Mouse (Mus musculus): ENCODE results near the gene Tyw3. TPM values are rescaled to one million over a fixed set of nuclear protein-coding genes. Genes with fewer than 3 reads are reported as not detected.

Gene Tyw3
- polyA plus RNA-seq, 1 experiment from 2014 or later, result 14.5 TPM

- WGBS, result 2% methylated on average over 20 of the region's 20 CpGs
- Histone ChIP-seq H3K27me3 (replicated peaks; ENCODE audit: control insufficient read depth, insufficient read depth, low read length) (no peaks in the 10 kb centered on the region), H3K4me3 (replicated peaks; ENCODE audit: low read length) (0 out of 2 replicates have a peak overlapping the region, but pooled peaks have one; percentile 1), H3K9me3 (ENCODE audit: control insufficient read depth, low read length) (no peaks in the 10 kb centered on the region), H3K9ac (replicated peaks; ENCODE audit: low read depth, low read length) (no peak overlapping the region), H3K4me1 (replicated peaks; ENCODE audit: control insufficient read depth, insufficient read depth, low read length) (peaks cover 18% of the 10 kb centered on the region), H3K36me3 (ENCODE audit: control insufficient read depth, insufficient read depth) (no peaks in the 10 kb centered on the region), H3K27ac (ENCODE audit: low read length) (no peak overlapping the region), H3K4me2 (ENCODE audit: low read length) (peak overlapping the region; percentile 22)
- ATAC-seq, result peak; percentile 74
Measured at GRCm38 (mm10) chr3:154547549-154548426, 49.1 kb downstream of the Tyw3 start.

DNA sequence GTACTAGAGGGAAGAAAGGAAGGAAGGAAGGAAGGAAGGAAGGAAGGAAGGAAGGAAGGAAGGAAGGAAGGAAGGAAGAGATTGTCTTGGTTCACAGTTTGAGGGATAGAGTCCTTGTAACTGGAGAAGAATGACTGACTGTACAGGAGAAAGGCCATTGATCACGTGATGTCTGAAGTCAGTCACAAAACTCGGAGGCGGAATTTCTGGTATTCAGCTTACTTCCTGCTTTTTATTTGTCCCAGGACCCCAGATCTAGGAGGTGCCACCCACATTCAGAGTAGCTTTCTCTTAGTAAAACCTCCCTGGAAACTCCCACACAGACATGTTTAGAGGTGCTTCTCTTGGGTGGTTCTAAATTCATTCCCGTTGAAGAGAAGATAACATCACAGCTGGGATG, 50.7 kb downstream of the Tyw3 start:
- ATAC-seq, result no peak
- Histone ChIP-seq H3K4me3 (replicated peaks; ENCODE audit: low read length) (no peak overlapping the region), H3K4me2 (ENCODE audit: low read length) (no peak overlapping the region), H3K9ac (replicated peaks; ENCODE audit: low read depth, low read length) (no peak overlapping the region), H3K27ac (ENCODE audit: low read length) (no peak overlapping the region), H3K36me3 (ENCODE audit: control insufficient read depth, insufficient read depth) (no peaks in the 10 kb centered on the region), H3K9me3 (ENCODE audit: control insufficient read depth, low read length) (no peaks in the 10 kb centered on the region), H3K4me1 (replicated peaks; ENCODE audit: control insufficient read depth, insufficient read depth, low read length) (peaks cover 18% of the 10 kb centered on the region), H3K27me3 (replicated peaks; ENCODE audit: control insufficient read depth, insufficient read depth, low read length) (no peaks in the 10 kb centered on the region)
- WGBS, result 76% methylated on average over 4 of the region's 4 CpGs

DNA sequence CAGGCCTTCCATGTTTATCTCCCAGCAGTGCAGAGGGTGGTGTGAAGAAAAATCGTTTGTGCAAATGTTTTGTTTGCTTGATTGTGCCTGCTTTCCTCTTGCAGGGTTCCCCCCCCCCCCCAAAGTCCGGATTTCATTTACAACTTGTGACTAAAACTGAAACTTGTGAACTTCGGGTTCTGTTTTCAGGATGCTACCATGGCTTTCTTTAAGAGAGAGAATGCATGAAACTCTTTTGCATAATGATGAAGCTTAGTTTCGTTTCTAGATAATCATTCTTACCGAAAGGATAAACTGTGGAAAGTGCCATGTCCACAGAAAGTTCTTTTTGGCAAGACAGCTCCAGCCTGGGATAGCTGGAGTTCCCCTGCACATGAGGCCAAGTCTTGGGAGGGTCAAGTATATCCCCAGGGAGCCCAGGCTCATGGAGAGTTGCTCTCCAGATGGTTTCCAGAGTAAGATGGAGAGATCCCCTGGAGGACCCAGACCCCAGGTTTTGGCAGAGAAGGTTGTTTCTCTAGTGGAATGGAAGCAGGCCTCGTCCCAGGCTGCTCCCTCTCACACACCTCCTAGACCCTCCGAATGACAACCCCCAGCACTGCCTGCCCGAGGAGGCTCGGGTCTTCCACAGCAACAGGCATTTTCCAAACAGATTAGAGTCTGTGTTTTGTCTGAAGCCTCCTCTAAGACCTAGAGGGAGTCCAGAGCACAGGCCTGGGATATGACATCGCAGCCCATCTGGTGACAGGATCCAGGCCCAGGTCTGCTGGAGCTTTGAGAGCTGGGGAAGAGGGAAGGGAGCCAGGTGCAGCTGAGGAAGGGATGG, 56.6 kb downstream of the Tyw3 start:
- H3K4me1 ChIP-seq (replicated peaks; ENCODE audit: control insufficient read depth, insufficient read depth, low read length), result no peaks in the 10 kb centered on the region
- H3K9ac ChIP-seq (replicated peaks; ENCODE audit: low read depth, low read length), result no peak overlapping the region
- no peaks in the 10 kb centered on the region for H3K36me3 ChIP-seq (ENCODE audit: control insufficient read depth, insufficient read depth)
- WGBS, result 69% methylated on average over 10 of the region's 10 CpGs
- H3K4me3 ChIP-seq (replicated peaks; ENCODE audit: low read length), result no peak overlapping the region
- H3K4me2 ChIP-seq (ENCODE audit: low read length), result no peak overlapping the region
- H3K27ac ChIP-seq (ENCODE audit: low read length), result no peak overlapping the region
- ATAC-seq, result no peak
- H3K27me3 ChIP-seq (replicated peaks; ENCODE audit: control insufficient read depth, insufficient read depth, low read length), result no peaks in the 10 kb centered on the region
- no peaks in the 10 kb centered on the region for H3K9me3 ChIP-seq (ENCODE audit: control insufficient read depth, low read length)

DNA sequence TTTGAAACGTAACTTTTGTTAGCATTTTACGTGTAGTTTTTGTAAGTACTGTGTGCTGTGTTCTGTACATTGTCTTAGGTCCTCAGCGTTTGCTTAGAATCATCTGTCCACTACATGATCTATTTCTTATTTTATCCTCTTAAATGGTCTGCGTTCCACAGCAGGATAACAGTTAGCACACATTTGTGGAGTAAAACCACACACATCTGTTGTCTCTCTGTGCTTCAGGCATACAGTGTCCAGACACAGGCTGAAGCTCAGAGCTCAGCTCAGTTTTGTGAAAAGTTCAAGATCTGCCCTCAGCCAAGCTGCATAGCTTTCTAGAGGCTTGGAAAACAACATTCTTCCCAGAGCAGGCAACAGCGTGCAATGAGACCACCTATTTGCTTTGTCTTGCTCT, 60.8 kb downstream of the Tyw3 start:
- H3K4me2 ChIP-seq (ENCODE audit: low read length), result no peak overlapping the region
- H3K9ac ChIP-seq (replicated peaks; ENCODE audit: low read depth, low read length), result no peak overlapping the region
- no peaks in the 10 kb centered on the region for H3K27me3 ChIP-seq (replicated peaks; ENCODE audit: control insufficient read depth, insufficient read depth, low read length)
- H3K9me3 ChIP-seq (ENCODE audit: control insufficient read depth, low read length), result no peaks in the 10 kb centered on the region
- H3K36me3 ChIP-seq (ENCODE audit: control insufficient read depth, insufficient read depth), result no peaks in the 10 kb centered on the region
- 80% methylated on average over 5 of the region's 5 CpGs for WGBS
- no peak for ATAC-seq
- no peak overlapping the region for H3K4me3 ChIP-seq (replicated peaks; ENCODE audit: low read length)
- H3K4me1 ChIP-seq (replicated peaks; ENCODE audit: control insufficient read depth, insufficient read depth, low read length), result no peaks in the 10 kb centered on the region
- no peak overlapping the region for H3K27ac ChIP-seq (ENCODE audit: low read length)

GRCm38 (mm10) chr3:154533246-154533645, 63.7 kb downstream of the Tyw3 start:
- no peaks in the 10 kb centered on the region for H3K9me3 ChIP-seq (ENCODE audit: control insufficient read depth, low read length)
- H3K4me3 ChIP-seq (replicated peaks; ENCODE audit: low read length), result no peak overlapping the region
- H3K4me2 ChIP-seq (ENCODE audit: low read length), result no peak overlapping the region
- no peak overlapping the region for H3K27ac ChIP-seq (ENCODE audit: low read length)
- H3K36me3 ChIP-seq (ENCODE audit: control insufficient read depth, insufficient read depth), result no peaks in the 10 kb centered on the region
- no peaks in the 10 kb centered on the region for H3K27me3 ChIP-seq (replicated peaks; ENCODE audit: control insufficient read depth, insufficient read depth, low read length)
- H3K4me1 ChIP-seq (replicated peaks; ENCODE audit: control insufficient read depth, insufficient read depth, low read length), result no peaks in the 10 kb centered on the region
- 88% methylated on average over 5 of the region's 5 CpGs for WGBS
- no peak for ATAC-seq
- H3K9ac ChIP-seq (replicated peaks; ENCODE audit: low read depth, low read length), result no peak overlapping the region

GRCm38 (mm10) chr3:154528973-154529372, 67.9 kb downstream of the Tyw3 start:
- no peak for ATAC-seq
- no peaks in the 10 kb centered on the region for H3K9me3 ChIP-seq (ENCODE audit: control insufficient read depth, low read length)
- no peaks in the 10 kb centered on the region for H3K36me3 ChIP-seq (ENCODE audit: control insufficient read depth, insufficient read depth)
- H3K27me3 ChIP-seq (replicated peaks; ENCODE audit: control insufficient read depth, insufficient read depth, low read length), result no peaks in the 10 kb centered on the region
- H3K27ac ChIP-seq (ENCODE audit: low read length), result no peak overlapping the region
- no peak overlapping the region for H3K4me2 ChIP-seq (ENCODE audit: low read length)
- WGBS, result 55% methylated on average over 5 of the region's 5 CpGs
- no peaks in the 10 kb centered on the region for H3K4me1 ChIP-seq (replicated peaks; ENCODE audit: control insufficient read depth, insufficient read depth, low read length)
- no peak overlapping the region for H3K4me3 ChIP-seq (replicated peaks; ENCODE audit: low read length)
- H3K9ac ChIP-seq (replicated peaks; ENCODE audit: low read depth, low read length), result no peak overlapping the region

GRCm38 (mm10) chr3:154526610-154527009, 70.3 kb downstream of the Tyw3 start:
- no peaks in the 10 kb centered on the region for H3K4me1 ChIP-seq (replicated peaks; ENCODE audit: control insufficient read depth, insufficient read depth, low read length)
- 37% methylated on average over 6 of the region's 6 CpGs for WGBS
- ATAC-seq, result no peak
- no peak overlapping the region for H3K9ac ChIP-seq (replicated peaks; ENCODE audit: low read depth, low read length)
- no peak overlapping the region for H3K27ac ChIP-seq (ENCODE audit: low read length)
- no peak overlapping the region for H3K4me2 ChIP-seq (ENCODE audit: low read length)
- H3K9me3 ChIP-seq (ENCODE audit: control insufficient read depth, low read length), result no peaks in the 10 kb centered on the region
- no peaks in the 10 kb centered on the region for H3K36me3 ChIP-seq (ENCODE audit: control insufficient read depth, insufficient read depth)
- no peaks in the 10 kb centered on the region for H3K27me3 ChIP-seq (replicated peaks; ENCODE audit: control insufficient read depth, insufficient read depth, low read length)
- H3K4me3 ChIP-seq (replicated peaks; ENCODE audit: low read length), result no peak overlapping the region

Other genes with a start within 250 kb of the Tyw3 start
- 9.2 and 12.3 TPM in 2 replicates for gene Cryz, start 393 bp downstream of the Tyw3 start, polyA plus RNA-seq (2015; fragmentation: Nextera tagmentation; extraction: Ambion mirVana)
- 0.72 and 1.4 TPM in 2 replicates for gene Erich3, start 66.8 kb upstream of the Tyw3 start, polyA plus RNA-seq (2015; fragmentation: Nextera tagmentation; extraction: Ambion mirVana)

Data from forebrain, embryonic 16.5 days (tissue).